9 mouse cellular contexts compared by ENCODE assay signal in genomic region chr2:94407021-94407420, GRCm38 (mm10). TPM values are rescaled to one million over a fixed set of nuclear protein-coding genes. Genes with fewer than 3 reads are reported as not detected.
DNase-seq lines count a peak whose midpoint lies in the region; ATAC-seq lines count a peak whose summit lies in the region.
"Had no signal": no experiment of that assay in that cellular context is flagged by ENCODE, and none has a peak within 500 bp of the region (broad histone marks: within the 10 kb centered on the region; RNA-seq: fewer than 3 reads in every experiment).

No protein-coding gene starts in this region.

- ATAC-seq in forebrain, embryonic 14.5 days = peak; percentile 21
- peak; percentile 22; the same call in 1 of the 2 replicates for ATAC-seq in limb, embryonic 12.5 days (ENCODE audit: insufficient number of reproducible peaks, insufficient read depth, low FRiP score, low TSS enrichment, low read depth)
- peak; percentile 11 for ATAC-seq in neural tube, embryonic 15.5 days (ENCODE audit: low FRiP score)

- H3K4me1 ChIP-seq in forebrain, embryonic 14.5 days (ENCODE audit: control insufficient read depth, insufficient read depth, low read length) = peaks cover 9% of the 10 kb centered on the region
- H3K4me1 ChIP-seq in limb, embryonic 12.5 days (replicated peaks) = peaks cover 25% of the 10 kb centered on the region
- H3K4me1 ChIP-seq in neural tube, embryonic 15.5 days = peaks cover 33% of the 10 kb centered on the region

- H3K4me2 ChIP-seq in forebrain, embryonic 14.5 days (ENCODE audit: low read length) = peak overlapping the region; percentile 87
- H3K4me2 ChIP-seq in limb, embryonic 12.5 days = peak overlapping the region; percentile 80
- peak overlapping the region; percentile 80 for H3K4me2 ChIP-seq in neural tube, embryonic 15.5 days

- H3K36me3 ChIP-seq in forebrain, embryonic 14.5 days (ENCODE audit: control insufficient read depth, insufficient read depth, low read length) = peaks cover 19% of the 10 kb centered on the region
- H3K36me3 ChIP-seq in limb, embryonic 12.5 days = peaks cover 18% of the 10 kb centered on the region
- H3K36me3 ChIP-seq in neural tube, embryonic 15.5 days = peaks cover 14% of the 10 kb centered on the region

- DNase-seq in heart, adult 11 months = peak; percentile 73
- DNase-seq in heart, adult 9 months (ENCODE audit: low spot score in 2 of 2) = no peak
- peak; percentile 11 for DNase-seq in NIH3T3 (ENCODE audit: low read depth)
- peak; percentile 6 for DNase-seq in forebrain, embryonic 14.5 days (ENCODE audit: low spot score)
- no peak for DNase-seq in cerebellum, adult 8-10 months
- DNase-seq in gastrocnemius, adult 18-20 months (ENCODE audit: low spot score) = no peak

- peak overlapping the region; percentile 79; the same call in 1 of the 2 replicates for H3K27ac ChIP-seq in forebrain, embryonic 14.5 days (ENCODE audit: low read depth, low read length)
- no peak overlapping the region for H3K27ac ChIP-seq in limb, embryonic 12.5 days
- peak overlapping the region; percentile 95; the same call in 1 of the 2 replicates for H3K27ac ChIP-seq in neural tube, embryonic 15.5 days (replicated peaks)

- H3K9me3 ChIP-seq in forebrain, embryonic 14.5 days (replicated peaks; ENCODE audit: control insufficient read depth, low read length) = no peaks in the 10 kb centered on the region
- H3K9me3 ChIP-seq in limb, embryonic 12.5 days = no peaks in the 10 kb centered on the region
- no peaks in the 10 kb centered on the region for H3K9me3 ChIP-seq in neural tube, embryonic 15.5 days (replicated peaks)

- WGBS in forebrain, embryonic 14.5 days = 2% methylated on average over 13 of the region's 13 CpGs
- 3% methylated on average over 13 of the region's 13 CpGs for WGBS in limb, embryonic 12.5 days
- WGBS in neural tube, embryonic 15.5 days = 2% methylated on average over 13 of the region's 13 CpGs

- H3K27me3 ChIP-seq in forebrain, embryonic 14.5 days (replicated peaks; ENCODE audit: control insufficient read depth, insufficient read depth, low read length) = no peaks in the 10 kb centered on the region
- no peaks in the 10 kb centered on the region for H3K27me3 ChIP-seq in limb, embryonic 12.5 days
- no peaks in the 10 kb centered on the region for H3K27me3 ChIP-seq in neural tube, embryonic 15.5 days (replicated peaks)
- H3K27me3 ChIP-seq: Patski had no signal

- H3K9ac ChIP-seq in forebrain, embryonic 14.5 days (ENCODE audit: low read length) = peak overlapping the region; percentile 90
- peak overlapping the region; percentile 83 for H3K9ac ChIP-seq in limb, embryonic 12.5 days (replicated peaks)
- peak overlapping the region; percentile 93 for H3K9ac ChIP-seq in neural tube, embryonic 15.5 days (replicated peaks)

- H3K4me3 ChIP-seq in forebrain, embryonic 14.5 days (ENCODE audit: low read depth, low read length) = peak overlapping the region; percentile 94
- peak overlapping the region; percentile 90 for H3K4me3 ChIP-seq in limb, embryonic 12.5 days (replicated peaks)
- peak overlapping the region; percentile 99 for H3K4me3 ChIP-seq in neural tube, embryonic 15.5 days (replicated peaks)

RNA-seq across cellular contexts. Expression of gene Ttc17, which starts 0.5 kb away (rescaled TPM):
- polyA plus RNA-seq in forebrain, embryonic 14.5 days (2014; fragmentation: Nextera tagmentation; extraction: Ambion mirVana) = 19.1 and 21.7 TPM in 2 replicates
- 15.9 and 19.2 TPM in 2 replicates for polyA plus RNA-seq in limb, embryonic 12.5 days (2016; fragmentation: Nextera tagmentation; extraction: Ambion mirVana)
- 23.8 and 24.6 TPM in 2 replicates for polyA plus RNA-seq in neural tube, embryonic 15.5 days (2015; fragmentation: Nextera tagmentation; extraction: Ambion mirVana)
- 10 to 100 TPM; 21.0 to 21.8 TPM for total RNA-seq in gastrocnemius, adult 18-20 months (2021)

RNA-seq across cellular contexts. Expression of gene Api5, which starts 30.9 kb away (rescaled TPM):
- polyA plus RNA-seq in forebrain, embryonic 14.5 days (2014; fragmentation: Nextera tagmentation; extraction: Ambion mirVana) = 144 and 146 TPM in 2 replicates
- 191 and 195 TPM in 2 replicates for polyA plus RNA-seq in limb, embryonic 12.5 days (2016; fragmentation: Nextera tagmentation; extraction: Ambion mirVana)
- 89.5 and 104 TPM in 2 replicates for polyA plus RNA-seq in neural tube, embryonic 15.5 days (2015; fragmentation: Nextera tagmentation; extraction: Ambion mirVana)
- 10 to 100 TPM; 16.6 to 19.8 TPM for total RNA-seq in gastrocnemius, adult 18-20 months (2021)

Comparison
In these comparisons a context has a peak if more than half of its experiments do, and no peak if none do; other contexts are left out.
1. DNase-seq: peak in heart, adult 11 months (single experiment), NIH3T3 (single experiment) and forebrain, embryonic 14.5 days (single experiment); none in heart, adult 9 months (0 of 2), cerebellum, adult 8-10 months (single experiment) and gastrocnemius, adult 18-20 months (single experiment).
2. Peak in every context shown above with its lines, with median percentiles within 50 percentile points of each other: ATAC-seq, H3K4me2 ChIP-seq, H3K4me3 ChIP-seq and H3K9ac ChIP-seq.